Mouse (Mus musculus) CH12.LX (cell line): ENCODE measurements around the gene Zpbp2. TPM values are rescaled to one million over a fixed set of nuclear protein-coding genes. Genes with fewer than 3 reads are reported as not detected.

Experiments used
- DNase-seq: peaks from one replicate; pipeline ENCODE4 v3.0.0-alpha.2; 2013; ENCODE audit errors: extremely low read depth
- H3K27ac ChIP-seq: 2 replicates; pipeline ENCODE4 v1.5.1; 2012; ENCODE audit warnings: low read depth, mild to moderate bottlenecking, control low read depth, moderate library complexity; ENCODE audit not compliant: insufficient read depth
- H3K27me3 ChIP-seq: replicated peaks from 2 replicates; pipeline ENCODE3; 2012; ENCODE audit warnings: inconsistent platforms
- H3K36me3 ChIP-seq, 2 experiments: replicated peaks in 1 of 2; 2 replicates each; pipeline versions ENCODE3 to v1.6.1; 2012; ENCODE audit warnings: inconsistent platforms in 1 of 2, low read length in 1 of 2, mild to moderate bottlenecking in 1 of 2, mixed read lengths in 1 of 2, moderate library complexity in 1 of 2; ENCODE audit not compliant: control insufficient read depth in 1 of 2, insufficient read depth in 1 of 2
- H3K4me1 ChIP-seq, 2 experiments: 2 replicates each; pipeline ENCODE4 v1.6.1; 2012; ENCODE audit warnings: inconsistent platforms in 1 of 2, moderate library complexity in 1 of 2; ENCODE audit not compliant: insufficient read depth in 2 of 2, control insufficient read depth in 1 of 2
- H3K4me2 ChIP-seq: 2 replicates; pipeline ENCODE4 v1.6.1; 2012; ENCODE audit warnings: low read depth, mild to moderate bottlenecking, control low read depth; ENCODE audit not compliant: poor library complexity, insufficient read depth, severe bottlenecking
- H3K4me3 ChIP-seq, 3 experiments: fragments of 150-350 bp in 1 of 3; sonication (generic) in 1 of 3; replicated peaks in 1 of 3; 2 replicates each; pipeline versions ENCODE3 to v1.5.1; 2011 to 2012; ENCODE audit warnings: low read depth in 2 of 3, low read length in 2 of 3, mild to moderate bottlenecking in 2 of 3, moderate library complexity in 2 of 3, control low read depth in 1 of 3, improper control_type of control experiment in 1 of 3, inconsistent platforms in 1 of 3, mixed read lengths in 1 of 3; ENCODE audit not compliant: poor library complexity in 1 of 3
- H3K79me2 ChIP-seq: replicated peaks from 2 replicates; pipeline ENCODE4 v1.6.1; 2012; ENCODE audit warnings: mild to moderate bottlenecking, moderate library complexity; ENCODE audit not compliant: control insufficient read depth, poor library complexity, insufficient read depth, severe bottlenecking; ENCODE audit errors: extremely low read depth
- H3K9ac ChIP-seq: 2 replicates; pipeline ENCODE4 v1.6.1; 2012; ENCODE audit warnings: low read depth, mild to moderate bottlenecking, control low read depth, moderate library complexity; ENCODE audit not compliant: insufficient read depth
- H3K9me3 ChIP-seq: replicated peaks from 2 replicates; pipeline ENCODE3; 2012; ENCODE audit warnings: low read length, inconsistent platforms, mixed read lengths
- BHLHE40 ChIP-seq: IDR thresholded peaks from 2 replicates; pipeline ENCODE4 v1.6.1; 2011; ENCODE audit warnings: mild to moderate bottlenecking, low read depth, low read length, improper control_type of control experiment
- CHD1 ChIP-seq: IDR thresholded peaks from 2 replicates; pipeline ENCODE4 v1.6.1; 2012; ENCODE audit warnings: low read depth, low read length, improper control_type of control experiment, inconsistent platforms
- CHD2 ChIP-seq: IDR thresholded peaks from 2 replicates; pipeline ENCODE4 v1.6.1; 2011; ENCODE audit warnings: low read length, improper control_type of control experiment
- CTCF ChIP-seq, 2 experiments: IDR thresholded peaks in 1 of 2; conservative IDR thresholded peaks in 1 of 2; 2 replicates each; pipeline ENCODE4 v1.5.1; 2011 to 2012; ENCODE audit warnings: low read depth in 2 of 2, low read length in 2 of 2, improper control_type of control experiment in 1 of 2, inconsistent platforms in 1 of 2, mild to moderate bottlenecking in 1 of 2, moderate library complexity in 1 of 2
- E2F4 ChIP-seq: IDR thresholded peaks from 2 replicates; pipeline ENCODE4 v1.6.1; 2011; ENCODE audit warnings: low read depth, low read length, improper control_type of control experiment; ENCODE audit not compliant: insufficient replicate concordance
- ELF1 ChIP-seq: IDR thresholded peaks from 2 replicates; pipeline ENCODE4 v1.6.1; 2014; ENCODE audit warnings: low read depth, mild to moderate bottlenecking, inconsistent platforms, low read length, improper control_type of control experiment
- EP300 ChIP-seq: IDR thresholded peaks from 2 replicates; pipeline ENCODE4 v1.6.1; 2011; ENCODE audit warnings: low read length, improper control_type of control experiment
- ETS1 ChIP-seq: conservative IDR thresholded peaks from 2 replicates; pipeline ENCODE4 v1.6.1; 2012; ENCODE audit warnings: low read depth, mild to moderate bottlenecking, inconsistent platforms, low read length, improper control_type of control experiment, moderate library complexity
- GABPA ChIP-seq: IDR thresholded peaks from 2 replicates; pipeline ENCODE4 v1.6.1; 2012; ENCODE audit warnings: low read depth, low read length, improper control_type of control experiment, inconsistent platforms; ENCODE audit not compliant: insufficient replicate concordance
- HCFC1 ChIP-seq: IDR thresholded peaks from 2 replicates; pipeline ENCODE4 v1.6.1; 2012; ENCODE audit warnings: low read depth, mild to moderate bottlenecking, inconsistent platforms, low read length, improper control_type of control experiment
- IRF4 ChIP-seq: IDR thresholded peaks from 2 replicates; pipeline ENCODE4 v1.6.1; 2014; ENCODE audit warnings: low read depth, mild to moderate bottlenecking, inconsistent platforms, low read length, improper control_type of control experiment
- JUN ChIP-seq: IDR thresholded peaks from 2 replicates; pipeline ENCODE4 v1.6.1; 2011; ENCODE audit warnings: low read depth, mild to moderate bottlenecking, low read length, improper control_type of control experiment, moderate library complexity; ENCODE audit not compliant: insufficient read depth
- JUND ChIP-seq: conservative IDR thresholded peaks from 2 replicates; pipeline ENCODE4 v1.6.1; 2011; ENCODE audit warnings: low read depth, low read length, improper control_type of control experiment
- KAT2A ChIP-seq: IDR thresholded peaks from 2 replicates; pipeline ENCODE4 v1.6.1; 2012; ENCODE audit warnings: low read length, improper control_type of control experiment, inconsistent platforms; ENCODE audit not compliant: insufficient replicate concordance
- MAFK ChIP-seq: IDR thresholded peaks from 2 replicates; pipeline ENCODE4 v1.6.1; 2011; ENCODE audit warnings: low read length, improper control_type of control experiment; ENCODE audit not compliant: insufficient replicate concordance
- MAX ChIP-seq: IDR thresholded peaks from 2 replicates; pipeline ENCODE4 v1.6.1; 2011; ENCODE audit warnings: low read length, improper control_type of control experiment
- MAZ ChIP-seq: IDR thresholded peaks from 2 replicates; pipeline ENCODE4 v1.6.1; 2012; ENCODE audit warnings: low read depth, mild to moderate bottlenecking, inconsistent platforms, low read length, improper control_type of control experiment, moderate library complexity
- MEF2A ChIP-seq: IDR thresholded peaks from 2 replicates; pipeline ENCODE4 v1.6.1; 2014; ENCODE audit warnings: low read depth, mild to moderate bottlenecking, inconsistent platforms, low read length, improper control_type of control experiment, borderline replicate concordance
- MXI1 ChIP-seq: IDR thresholded peaks from 2 replicates; pipeline ENCODE4 v1.6.1; 2011; ENCODE audit warnings: mild to moderate bottlenecking, low read depth, low read length, improper control_type of control experiment
- MYC ChIP-seq: IDR thresholded peaks from 2 replicates; pipeline ENCODE4 v1.6.1; 2011; ENCODE audit warnings: low read depth, mild to moderate bottlenecking, improper control_type of control experiment, low read length
- NELFE ChIP-seq: IDR thresholded peaks from 2 replicates; pipeline ENCODE4 v1.6.1; 2011; ENCODE audit warnings: low read depth, low read length, improper control_type of control experiment
- NRF1 ChIP-seq: IDR thresholded peaks from 2 replicates; pipeline ENCODE4 v1.6.1; 2014; ENCODE audit warnings: low read depth, mild to moderate bottlenecking, inconsistent platforms, low read length, improper control_type of control experiment, moderate library complexity
- PAX5 ChIP-seq: IDR thresholded peaks from 2 replicates; pipeline ENCODE4 v1.6.1; 2012; ENCODE audit warnings: low read length, inconsistent platforms, mixed read lengths
- POLR2A ChIP-seq: IDR thresholded peaks from 2 replicates; pipeline ENCODE4 v1.6.1; 2011; ENCODE audit warnings: low read depth, mild to moderate bottlenecking, improper control_type of control experiment, low read length
- POLR2AphosphoS2 ChIP-seq: IDR thresholded peaks from 2 replicates; pipeline ENCODE4 v1.6.1; 2011; ENCODE audit warnings: low read depth, low read length, improper control_type of control experiment
- RAD21 ChIP-seq: IDR thresholded peaks from 2 replicates; pipeline ENCODE4 v1.6.1; 2011; ENCODE audit warnings: low read depth, mild to moderate bottlenecking, low read length, improper control_type of control experiment, moderate library complexity
- RCOR1 ChIP-seq: conservative IDR thresholded peaks from 2 replicates; pipeline ENCODE4 v1.6.1; 2012; ENCODE audit warnings: low read depth, mild to moderate bottlenecking, inconsistent platforms, low read length, improper control_type of control experiment
- SIN3A ChIP-seq: IDR thresholded peaks from 2 replicates; pipeline ENCODE4 v1.6.1; 2012; ENCODE audit warnings: low read length, improper control_type of control experiment, inconsistent platforms
- SMC3 ChIP-seq: IDR thresholded peaks from 2 replicates; pipeline ENCODE4 v1.6.1; 2011; ENCODE audit warnings: low read depth, low read length, improper control_type of control experiment
- TBP ChIP-seq: conservative IDR thresholded peaks from 2 replicates; pipeline ENCODE4 v1.6.1; 2011; ENCODE audit warnings: low read depth, low read length, improper control_type of control experiment
- TCF12 ChIP-seq: IDR thresholded peaks from 2 replicates; pipeline ENCODE4 v1.6.1; 2014; ENCODE audit warnings: low read depth, mild to moderate bottlenecking, inconsistent platforms, low read length, improper control_type of control experiment
- UBTF ChIP-seq: IDR thresholded peaks from 2 replicates; pipeline ENCODE4 v1.6.1; 2012; ENCODE audit warnings: low read depth, mild to moderate bottlenecking, inconsistent platforms, low read length, improper control_type of control experiment, moderate library complexity
- USF1 ChIP-seq: IDR thresholded peaks from 2 replicates; pipeline ENCODE4 v1.6.1; 2014; ENCODE audit warnings: low read depth, mild to moderate bottlenecking, inconsistent platforms, low read length, improper control_type of control experiment
- USF2 ChIP-seq: conservative IDR thresholded peaks from 2 replicates; pipeline ENCODE4 v1.6.1; 2011; ENCODE audit warnings: low read depth, low read length, improper control_type of control experiment
- ZC3H11A ChIP-seq: IDR thresholded peaks from 2 replicates; pipeline ENCODE4 v1.6.1; 2012; ENCODE audit warnings: low read depth, mild to moderate bottlenecking, inconsistent platforms, low read length, improper control_type of control experiment
- ZKSCAN1 ChIP-seq: IDR thresholded peaks from 2 replicates; pipeline ENCODE4 v1.6.1; 2012; ENCODE audit warnings: low read depth, inconsistent platforms, low read length, improper control_type of control experiment, borderline replicate concordance
- ZMIZ1 ChIP-seq: IDR thresholded peaks from 2 replicates; pipeline ENCODE4 v1.6.1; 2012; ENCODE audit warnings: low read depth, mild to moderate bottlenecking, inconsistent platforms, low read length, improper control_type of control experiment
- ZNF384 ChIP-seq: IDR thresholded peaks from 2 replicates; pipeline ENCODE4 v1.6.1; 2012; ENCODE audit warnings: low read depth, low read length, improper control_type of control experiment, inconsistent platforms
- dilution Hi-C: fragments of 300-500 bp; cut with MboI; formaldehyde crosslinking; loops from 2 replicates; pipeline ENCODE4 v1.14.3; 2020; ENCODE audit warnings: low sequenced_read_pairs; ENCODE audit not compliant: extremely low pct_unique_long_range_greater_than_20kb, extremely low pct_ligation_motif_present
- in situ Hi-C: fragments of 300-500 bp; cut with MboI; formaldehyde crosslinking; loops from 3 replicates; pipeline ENCODE4 v1.14.3; 2019; ENCODE audit warnings: low sequenced_read_pairs, low pct_ligation_motif_present, low pct_unique_long_range_greater_than_20kb, mixed read lengths
- polyA plus RNA-seq: library from polyadenylated mRNA; unstranded; fragments of >175 nt; gene quantifications from 2 replicates; pipeline ENCODE4 v1.2.1, GENCODE M21; 2012; ENCODE audit warnings: low read depth; ENCODE audit not compliant: insufficient read length
- total RNA-seq, 2 experiments: library from RNA; depleted of rRNA; stranded (reverse); fragments of 300-350 nt in 1 of 2; fragments of >200 nt in 1 of 2; gene quantifications; 2 replicates each; pipeline ENCODE4 v1.2.3; 2012 to 2014

Gene Zpbp2
- total and polyA plus RNA-seq, 3 experiments: 3.2 to 3.9 (median 3.7) TPM

DNA sequence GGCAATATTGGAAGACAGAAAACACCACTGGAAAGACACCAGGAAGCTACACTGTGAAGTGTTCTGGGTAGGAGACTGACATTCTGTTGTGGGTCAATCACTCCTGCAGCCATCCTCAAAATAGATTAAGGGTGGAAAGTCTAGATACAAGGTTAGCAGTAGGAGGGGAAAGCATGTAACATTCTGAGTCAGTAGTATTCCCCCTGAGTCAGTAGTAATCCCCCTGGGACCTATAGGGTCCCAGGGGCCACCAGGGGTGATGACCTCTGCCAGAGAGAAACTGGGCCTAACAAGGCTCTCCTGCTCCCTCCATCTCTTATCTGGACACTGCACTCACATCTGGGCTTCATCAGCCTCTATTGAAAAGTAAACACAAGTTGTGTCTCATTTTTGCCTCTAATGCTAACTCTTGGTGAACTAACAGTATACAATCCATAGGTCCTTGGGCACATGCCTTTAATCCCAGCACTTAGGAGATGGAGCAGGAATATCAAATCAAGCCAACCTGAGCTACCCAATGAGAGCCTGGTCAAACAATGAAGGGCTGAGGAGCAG is 13.3 kb upstream of the Zpbp2 start:
- DNase-seq: peak; percentile 74
- Histone ChIP-seq H3K4me3 (no peak overlapping the region), H3K27ac (peak overlapping the region; percentile 67), H3K9ac (no peak overlapping the region), H3K27me3 (no peaks in the 10 kb centered on the region), H3K9me3 (peaks cover 27% of the 10 kb centered on the region), H3K36me3 (peaks cover 27 to 86% of the 10 kb centered on the region in 2 experiments), H3K4me2 (peak overlapping the region; percentile 55), H3K4me1 (peaks cover 18 to 60% of the 10 kb centered on the region in 2 experiments), H3K79me2 (peaks cover 84% of the 10 kb centered on the region)
- dilution Hi-C loops (no loop called here), in situ Hi-C loops (no loop called here)
- peak; percentile 99 for TF ChIP-seq MEF2A
- peak; percentile 44 for TF ChIP-seq SMC3
- peak; percentile 73; the same call in 1 of the 2 replicates for TF ChIP-seq MYC
- peak; percentile 20; the same call in 1 of the 2 replicates for TF ChIP-seq NRF1
- peak; percentile 99 for TF ChIP-seq IRF4
- peak; percentile 94 for TF ChIP-seq KAT2A
- peak; percentile 34 for TF ChIP-seq RAD21
- TF ChIP-seq ZKSCAN1: no peak
- TF ChIP-seq ETS1: peak; percentile 98
- TF ChIP-seq UBTF: no peak
- peak; percentile 94 for TF ChIP-seq TCF12
- TF ChIP-seq MAZ: peak; percentile 87
- TF ChIP-seq USF1: no peak
- 0 out of 2 replicates have a peak, but pooled peaks have one; percentile 42 for TF ChIP-seq CHD1
- TF ChIP-seq JUN: peak; percentile 94
- TF ChIP-seq POLR2A: no peak
- TF ChIP-seq ZNF384: peak; percentile 68
- TF ChIP-seq EP300: peak; percentile 98
- 0 out of 2 replicates have a peak, but pooled peaks have one; percentile 51 for TF ChIP-seq POLR2AphosphoS2
- TF ChIP-seq PAX5: no peak
- no peak for TF ChIP-seq GABPA
- peak; percentile 74; the same call in 1 of the 2 replicates for TF ChIP-seq RCOR1
- TF ChIP-seq MAX: peak; percentile 70
- TF ChIP-seq SIN3A: peak; percentile 94
- peak in 1 of 2 experiments; percentile 23; a peak in 2 of 4 replicates for TF ChIP-seq CTCF (conservative IDR thresholded peaks at IDR 0.05 in 1 of 2, IDR thresholded peaks at IDR 0.05 in 1 of 2; ENCODE audit: low read depth in 2 of 2, low read length in 2 of 2)
- TF ChIP-seq USF2: no peak
- peak; percentile 90 for TF ChIP-seq BHLHE40
- TF ChIP-seq CHD2: peak; percentile 69
- TF ChIP-seq JUND: peak; percentile 96
- peak; percentile 23 for TF ChIP-seq ELF1
- TF ChIP-seq TBP: no peak
- peak; percentile 21; the same call in 1 of the 2 replicates for TF ChIP-seq HCFC1
- TF ChIP-seq NELFE: 0 out of 2 replicates have a peak, but pooled peaks have one; percentile 36
- peak; percentile 53; the same call in 1 of the 2 replicates for TF ChIP-seq MXI1
- no peak for TF ChIP-seq E2F4
- peak; percentile 92 for TF ChIP-seq MAFK
- peak; percentile 72; the same call in 1 of the 2 replicates for TF ChIP-seq ZMIZ1
- TF ChIP-seq ZC3H11A: no peak
